Mouse (Mus musculus) heart, adult 2 months (tissue): ENCODE measurements around the gene Pqlc2.

Source experiments
- CTCF ChIP-seq: fragments of 200-600 bp; IDR thresholded peaks from 2 replicates; pipeline ENCODE4 v1.8.1; 2022; ENCODE audit warnings: antibody characterized with exemption, mild to moderate bottlenecking, moderate library complexity
- POLR2A ChIP-seq: fragments of 200-500 bp; IDR thresholded peaks from 2 replicates; pipeline ENCODE4 v1.6.1; 2011; ENCODE audit warnings: mild to moderate bottlenecking, low read depth, low read length, control low read depth; ENCODE audit not compliant: insufficient read depth

DNA sequence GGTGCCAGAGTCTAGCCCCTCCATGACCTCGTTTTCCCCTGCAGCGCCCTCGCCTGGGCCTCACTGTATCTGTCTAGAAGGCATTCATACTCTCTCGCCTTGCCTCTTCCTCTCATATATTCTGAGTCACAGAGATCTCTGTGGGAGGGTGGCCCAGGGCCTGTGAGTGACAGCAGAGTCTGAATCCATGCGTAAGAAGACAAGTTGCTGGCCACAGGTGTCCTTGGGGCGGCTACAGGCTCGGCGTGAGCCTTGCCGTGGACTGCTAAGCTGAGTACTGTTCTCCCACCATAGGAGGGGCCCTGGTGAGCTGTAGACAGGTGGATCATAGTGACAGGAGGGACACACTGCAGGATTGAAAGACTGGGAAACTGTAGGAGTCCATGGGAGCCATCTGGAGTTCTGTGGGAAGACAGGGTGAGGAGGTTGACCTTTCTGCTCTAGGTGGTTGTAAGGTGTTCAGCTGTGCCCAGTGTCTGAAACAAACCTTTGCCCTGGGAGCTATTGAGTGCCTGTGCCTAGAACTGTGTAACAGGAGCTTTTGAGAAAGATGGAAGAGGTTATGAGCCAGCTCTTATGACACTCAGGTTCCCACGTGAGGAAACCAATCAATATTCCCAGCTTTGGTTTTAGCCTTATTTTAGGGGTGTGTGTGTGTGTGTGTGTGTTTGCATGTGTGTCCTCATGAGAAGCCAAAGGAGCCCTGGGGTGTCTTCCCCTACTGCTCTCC is 37.4 kb downstream of the Pqlc2 start:
- no peak for TF ChIP-seq CTCF
- no peak for TF ChIP-seq POLR2A
